Mouse (Mus musculus) gastrocnemius, postnatal 4 days (tissue): Measurements from ENCODE around the gene Gm42906. TPM values are rescaled to one million over a fixed set of nuclear protein-coding genes. Genes with fewer than 3 reads are reported as not detected.

Experiments used
- DNase-seq, 2 experiments: peaks; one replicate each; pipeline ENCODE4 v3.0.0; 2021 to 2022; ENCODE audit warnings: low spot score in 2 of 2, mixed read lengths in 2 of 2
- total RNA-seq, 2 experiments: library from RNA; stranded (reverse); gene quantifications; 2 replicates each; pipeline ENCODE4 v1.2.3; 2021

Gm42906 gene
- total RNA-seq, 2 experiments from 2014 or later: not detected

DNA sequence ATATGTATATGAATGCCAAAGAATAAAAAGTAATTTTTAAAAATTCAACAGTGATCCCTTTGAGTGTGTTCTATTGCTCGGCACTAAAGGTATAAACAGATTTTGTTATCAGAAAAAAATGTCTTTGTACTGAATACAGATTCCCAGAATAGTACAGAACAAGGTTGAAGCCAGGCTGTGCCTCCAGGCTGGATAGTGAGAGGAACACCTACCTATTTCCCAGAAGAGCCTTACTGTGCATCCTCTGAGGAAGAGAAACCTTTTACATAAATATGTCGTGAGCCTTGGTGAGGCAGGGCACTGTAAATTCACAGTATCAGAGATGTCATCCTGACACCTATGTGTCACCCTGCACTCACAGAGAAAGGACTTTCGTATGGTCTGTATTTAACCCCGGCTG, 31.8 kb downstream of the Gm42906 start:
- no peak for DNase-seq

DNA sequence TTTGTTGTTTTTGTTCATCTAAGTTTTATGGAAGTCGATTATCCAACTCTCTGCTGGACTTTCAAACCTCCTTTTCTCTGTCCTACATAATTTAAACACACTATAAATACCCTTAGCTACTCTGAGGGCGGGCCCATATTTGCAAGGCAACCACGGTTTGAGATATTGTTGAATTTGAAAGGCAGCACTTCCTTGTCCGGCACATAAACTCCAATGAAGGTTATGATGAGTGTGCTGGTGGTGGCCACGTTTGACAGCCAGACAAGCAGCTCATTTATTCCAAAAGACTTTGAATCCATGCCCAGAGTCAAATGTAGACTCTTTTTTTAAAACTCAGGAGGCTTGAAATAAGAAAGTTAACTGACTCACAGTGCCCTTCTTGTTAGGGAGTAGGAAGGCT, 33.3 kb downstream of the Gm42906 start:
- DNase-seq: no peak

DNA sequence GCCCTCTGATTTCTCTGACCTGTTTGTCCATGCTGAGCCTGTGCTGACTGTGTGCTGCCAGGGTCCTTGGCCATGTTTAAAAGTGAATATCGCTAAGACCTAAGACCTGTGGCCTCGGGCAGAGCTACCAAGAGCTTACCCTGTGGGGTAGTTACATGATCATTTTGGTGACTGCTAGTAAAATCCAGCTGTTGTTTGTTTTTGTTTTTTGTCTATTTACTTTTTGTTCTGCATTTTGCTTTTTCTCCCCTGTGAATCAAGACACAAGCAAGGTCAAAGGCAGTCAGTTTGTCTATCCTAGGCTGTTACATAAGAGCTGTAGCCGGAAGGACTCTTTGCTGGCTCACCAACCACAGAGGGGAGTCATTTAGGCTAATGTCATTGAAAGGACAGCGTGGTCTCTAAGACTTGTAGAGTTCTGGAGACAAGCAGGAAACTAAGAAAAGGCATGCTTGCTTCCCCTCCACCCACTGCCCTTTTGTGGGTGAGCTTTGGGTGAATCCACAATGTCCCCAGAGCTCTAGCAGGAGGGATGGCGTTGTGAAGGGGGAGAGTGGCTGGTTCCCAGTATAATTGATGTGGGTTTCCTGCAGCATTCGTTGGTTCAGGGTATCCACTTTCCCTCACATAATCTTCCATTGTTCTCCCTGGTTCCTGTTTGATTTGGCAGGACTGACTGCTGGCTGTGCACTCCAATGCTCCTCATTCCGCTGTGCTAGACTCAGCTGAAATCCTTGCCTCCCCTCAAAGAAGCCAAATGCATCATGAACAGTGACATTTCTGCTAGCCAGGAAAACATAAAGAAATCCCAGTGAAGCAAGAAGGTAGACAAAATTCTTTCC, 33.9 kb downstream of the Gm42906 start:
- no peak for DNase-seq

GRCm38 (mm10) chr5:151389827-151390226, 38.1 kb downstream of the Gm42906 start:
- DNase-seq: no peak

DNA sequence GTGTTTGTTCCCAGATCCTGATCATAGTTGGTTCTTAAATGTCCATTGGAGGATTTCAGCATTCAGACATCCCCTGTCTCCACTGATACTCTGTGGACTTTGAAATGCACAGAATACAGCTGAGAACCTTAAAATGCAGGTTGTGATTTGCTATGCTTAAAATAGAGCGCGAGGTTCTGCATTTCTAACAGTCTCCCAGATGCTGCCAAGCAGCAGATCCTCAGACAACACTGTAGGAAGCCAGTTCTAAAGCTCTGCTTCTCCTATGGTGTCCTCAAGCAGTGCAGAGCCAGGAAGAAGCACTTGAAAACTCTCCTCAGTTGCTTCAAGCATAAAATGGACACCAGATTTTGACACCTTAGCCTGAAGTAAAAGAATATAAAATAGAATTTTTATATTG, 48.1 kb downstream of the Gm42906 start:
- DNase-seq: no peak

GRCm38 (mm10) chr5:151379210-151379609, 48.8 kb downstream of the Gm42906 start:
- no peak for DNase-seq

DNA sequence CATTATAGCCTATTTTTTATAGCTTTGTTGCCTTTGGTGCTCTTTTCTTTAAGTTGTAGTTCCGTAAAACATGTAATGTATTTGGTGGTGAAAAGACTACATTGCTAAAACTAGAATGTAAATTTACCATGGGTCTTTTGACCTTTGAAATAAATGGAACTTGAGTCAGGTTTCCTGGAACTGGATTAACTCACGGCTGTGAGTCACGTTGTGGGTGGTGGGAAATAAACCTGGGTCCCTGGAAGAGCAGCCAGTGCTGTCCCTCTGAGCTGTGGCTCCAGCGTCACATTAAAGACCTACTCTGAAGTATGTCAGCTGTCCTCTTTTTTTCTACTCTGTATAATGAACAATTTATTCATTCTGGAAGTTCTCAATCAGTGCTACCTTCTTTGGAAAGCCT, 51.0 kb downstream of the Gm42906 start:
- no peak for DNase-seq

- no peak for DNase-seq
These were observed 53.1 kb downstream of the Gm42906 start for GRCm38 (mm10) chr5:151374825-151375224.

- DNase-seq: no peak
These were observed 56.8 kb downstream of the Gm42906 start for GRCm38 (mm10) chr5:151371130-151371529.

GRCm38 (mm10) chr5:151369306-151369721, 58.6 kb downstream of the Gm42906 start:
- DNase-seq: no peak

GRCm38 (mm10) chr5:151368395-151369190, 59.4 kb downstream of the Gm42906 start:
- DNase-seq: peak; percentile 98 to 100

- peak in 1 of 2 experiments; percentile 63 for DNase-seq
These were observed 60.0 kb downstream of the Gm42906 start for GRCm38 (mm10) chr5:151367881-151368394.

DNA sequence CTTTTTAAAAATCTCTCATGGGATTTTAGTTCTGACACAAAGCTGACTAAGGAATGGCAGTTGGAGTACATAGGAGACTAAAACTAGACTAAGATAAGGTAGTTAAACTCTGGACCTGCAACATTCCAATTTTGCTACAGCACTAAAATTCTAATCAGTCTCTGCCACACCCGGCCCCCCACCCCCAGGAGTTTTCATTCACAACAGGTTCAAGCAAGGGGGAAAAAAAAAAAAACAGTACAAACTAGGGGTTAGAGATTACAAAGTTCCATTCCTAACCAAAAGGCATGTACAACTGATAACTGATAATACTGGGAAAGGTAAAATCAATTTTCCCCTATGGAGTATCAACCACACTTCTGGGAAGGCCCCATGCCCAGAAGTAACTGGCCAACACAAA, 60.6 kb downstream of the Gm42906 start:
- no peak for DNase-seq

DNA sequence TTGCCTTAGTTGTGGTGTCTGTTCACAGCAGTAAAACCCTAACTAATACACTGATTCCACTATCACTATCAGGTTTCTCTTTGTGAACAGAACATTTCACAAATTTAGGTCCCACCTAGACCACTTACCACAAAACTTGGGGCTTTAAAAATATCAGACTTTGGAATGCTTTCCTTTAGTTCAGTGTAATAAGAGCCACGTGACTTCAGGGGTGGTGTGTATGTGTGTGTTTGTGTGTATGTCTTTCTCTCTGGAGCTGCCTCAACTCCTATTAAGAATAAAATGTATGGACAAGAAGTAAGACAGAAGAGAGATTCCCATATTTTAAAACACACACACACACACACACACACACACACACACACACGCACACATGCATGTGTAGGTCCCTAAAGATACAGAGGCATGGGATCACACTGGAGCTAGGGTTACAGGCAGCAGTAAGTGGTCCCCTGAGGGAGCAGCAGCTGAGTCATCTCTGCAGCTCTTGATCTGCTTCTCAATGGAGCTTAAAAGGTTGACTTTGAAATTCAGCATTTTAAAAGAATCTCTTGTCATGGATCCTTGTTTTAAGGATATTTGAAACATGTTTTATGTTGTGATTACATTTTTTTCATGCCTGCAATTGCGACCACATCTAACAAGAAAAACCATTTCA, 64.5 kb downstream of the Gm42906 start:
- no peak for DNase-seq

DNA sequence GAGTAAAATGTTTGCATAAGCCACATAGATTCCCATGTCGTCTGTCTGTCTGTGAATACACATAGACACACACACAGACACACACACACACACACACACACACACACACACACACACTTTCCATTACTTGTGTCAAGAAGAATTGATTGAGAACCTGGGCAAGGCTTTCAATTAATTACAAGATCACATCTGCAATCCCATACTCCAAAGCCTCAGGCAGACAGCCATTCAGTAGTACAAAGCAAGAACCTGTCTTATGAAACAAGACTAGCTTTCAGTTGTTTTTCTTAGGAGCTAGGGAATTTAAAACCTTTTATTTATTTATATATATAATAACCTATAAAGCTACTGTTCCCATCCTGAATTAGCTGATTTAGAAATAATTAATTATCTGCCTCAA, 78.3 kb downstream of the Gm42906 start:
- DNase-seq: no peak

GRCm38 (mm10) chr5:151348418-151348817, 79.5 kb downstream of the Gm42906 start:
- no peak for DNase-seq

DNA sequence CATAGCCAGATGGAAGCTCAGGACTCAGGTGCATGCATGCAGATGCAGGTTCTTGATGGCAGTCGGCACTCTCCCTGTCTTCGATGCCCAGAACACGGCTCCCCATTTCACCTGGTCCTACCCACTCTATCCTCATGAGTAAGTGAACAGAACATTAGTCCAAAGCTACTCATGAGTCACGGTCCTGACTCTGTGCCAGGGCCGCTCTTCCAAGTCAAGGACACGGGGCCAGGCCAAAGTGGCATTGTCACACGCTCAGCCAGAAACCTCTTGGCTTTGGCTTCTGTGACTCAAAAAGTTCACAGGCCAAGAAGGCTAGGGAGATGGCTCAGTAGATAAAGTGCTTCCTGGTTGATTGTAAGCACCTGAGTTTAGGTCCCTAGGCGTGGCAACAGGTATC, 81.3 kb downstream of the Gm42906 start:
- peak in 1 of 2 experiments; percentile 25 for DNase-seq

- DNase-seq: no peak
These were observed 83.2 kb downstream of the Gm42906 start for GRCm38 (mm10) chr5:151344737-151345136.

- DNase-seq: no peak
These were observed 94.3 kb downstream of the Gm42906 start for GRCm38 (mm10) chr5:151333686-151334085.

- DNase-seq: no peak
These were observed 94.8 kb downstream of the Gm42906 start for GRCm38 (mm10) chr5:151333191-151333594.

GRCm38 (mm10) chr5:151315804-151316597, 112.0 kb downstream of the Gm42906 start:
- DNase-seq: no peak
